Comparison of ENCODE assay signal across 9 mouse cellular contexts in genomic region chr1:156217393-156217792, GRCm38 (mm10). TPM values are rescaled to one million over a fixed set of nuclear protein-coding genes. Genes with fewer than 3 reads are reported as not detected.
DNase-seq lines count a peak whose midpoint lies in the region; ATAC-seq lines count a peak whose summit lies in the region.
"Had no signal": no experiment of that assay in that cellular context is flagged by ENCODE, and none has a peak within 500 bp of the region (broad histone marks: within the 10 kb centered on the region; RNA-seq: fewer than 3 reads in every experiment).

No protein-coding gene starts in this region.

- H3K4me3 ChIP-seq in neural tube, embryonic 14.5 days (ENCODE audit: low read depth, low read length) = no peak overlapping the region
- H3K4me3 ChIP-seq: embryonic facial prominence, embryonic 15.5 days had no signal

- DNase-seq in neural tube, embryonic 10.5 days (ENCODE audit: extremely low spot score, low spot score) = no peak
- DNase-seq in c-Kit-negative CD71-positive TER-119-positive erythroid progenitor cells, embryonic 14.5 days (ENCODE audit: low read depth, low spot score) = peak; percentile 89
- DNase-seq in heart, postnatal 25 days (ENCODE audit: low spot score) = peak; percentile 29
- no peak for DNase-seq in right cerebral cortex, postnatal 25 days
- DNase-seq in layer of hippocampus, postnatal 25 days (ENCODE audit: extremely low spot score in 1 of 2, low spot score in 1 of 2) = no peak
- DNase-seq in frontal cortex, postnatal 36 days (ENCODE audit: low spot score in 2 of 2) = no peak

- no peaks in the 10 kb centered on the region for H3K27me3 ChIP-seq in neural tube, embryonic 14.5 days (ENCODE audit: control insufficient read depth, insufficient read depth, low read length)
- H3K27me3 ChIP-seq: embryonic facial prominence, embryonic 15.5 days had no signal

- no peaks in the 10 kb centered on the region for H3K36me3 ChIP-seq in neural tube, embryonic 14.5 days (ENCODE audit: control insufficient read depth, insufficient read depth, low read length)
- H3K36me3 ChIP-seq: embryonic facial prominence, embryonic 15.5 days had no signal

- intact Hi-C loops in heart, postnatal 25 days (cut with DNase I) = no loop called here

- no peak overlapping the region for H3K27ac ChIP-seq in neural tube, embryonic 14.5 days (ENCODE audit: low read depth, low read length)
- H3K27ac ChIP-seq: embryonic facial prominence, embryonic 15.5 days had no signal

- H3K4me2 ChIP-seq in neural tube, embryonic 14.5 days (ENCODE audit: low read depth, low read length) = no peak overlapping the region
- H3K4me2 ChIP-seq: embryonic facial prominence, embryonic 15.5 days had no signal

- no peak overlapping the region for H3K9ac ChIP-seq in neural tube, embryonic 14.5 days (replicated peaks; ENCODE audit: low read depth, low read length)
- H3K9ac ChIP-seq: embryonic facial prominence, embryonic 15.5 days had no signal

- H3K4me1 ChIP-seq in neural tube, embryonic 14.5 days (ENCODE audit: control insufficient read depth, insufficient read depth, low read length) = no peaks in the 10 kb centered on the region

- ATAC-seq in neural tube, embryonic 14.5 days (ENCODE audit: low read depth) = peak; percentile 56; the same call in 1 of the 2 replicates
- peak; percentile 87 for ATAC-seq in megakaryocyte progenitor cell, adult 5-6 weeks (replicated peaks; ENCODE audit: poor library complexity)

- H3K9me3 ChIP-seq in neural tube, embryonic 14.5 days (ENCODE audit: control insufficient read depth, low read length) = no peaks in the 10 kb centered on the region
- H3K9me3 ChIP-seq: embryonic facial prominence, embryonic 15.5 days had no signal

- WGBS in neural tube, embryonic 14.5 days = 46% methylated on average over 3 of the region's 3 CpGs

RNA-seq across cellular contexts. Expression of gene Fam163a, which starts 12.6 kb away (rescaled TPM):
- polyA plus RNA-seq in neural tube, embryonic 14.5 days (2014; fragmentation: Nextera tagmentation; extraction: Ambion mirVana) = 4.9 and 5.0 TPM in 2 replicates
- under 1 TPM in 1 of 2 experiments, not detected in 1; 0.06 TPM for total RNA-seq in heart, postnatal 25 days (2021)
- not detected in 2 replicates for total RNA-seq in megakaryocyte progenitor cell, adult 5-6 weeks (2015)
- not detected in 2 replicates for total RNA-seq in megakaryocyte progenitor cell, adult 5-6 weeks (2017)
- total RNA-seq in layer of hippocampus, postnatal 25 days (2021) = 10 to 100 TPM; 15.3 to 15.8 TPM

Comparison
In these comparisons a context has a peak if more than half of its experiments do, and no peak if none do; other contexts are left out.
1. DNase-seq: peak in c-Kit-negative CD71-positive TER-119-positive erythroid progenitor cells, embryonic 14.5 days (single experiment) and heart, postnatal 25 days (single experiment); none in neural tube, embryonic 10.5 days (single experiment), right cerebral cortex, postnatal 25 days (single experiment), layer of hippocampus, postnatal 25 days (0 of 2) and frontal cortex, postnatal 36 days (0 of 2).
2. RNA of gene Fam163a, which starts 12.6 kb away (total RNA-seq): 15.3 to 15.8 TPM in layer of hippocampus, postnatal 25 days; 0.06 TPM in heart, postnatal 25 days and not detected in megakaryocyte progenitor cell, adult 5-6 weeks; every median in the first group is over 10 times any median in the second.